Mouse (Mus musculus) hindbrain, embryonic 12.5 days (tissue): Measurements from ENCODE around the gene Tha1. TPM values are rescaled to one million over a fixed set of nuclear protein-coding genes. Genes with fewer than 3 reads are reported as not detected.

Source experiments
- ATAC-seq: fragments of 200-750 bp; cut with Nextera tagmentation; 2 replicates; pipeline ENCODE4 v1.8.0; 2017; ENCODE audit warnings: moderate TSS enrichment; ENCODE audit not compliant: low FRiP score
- H3K27ac ChIP-seq: fragments of 300-500 bp; sonication (generic); 2 replicates; pipeline ENCODE4 v1.5.1; 2016; ENCODE audit warnings: mild to moderate bottlenecking
- H3K27me3 ChIP-seq: fragments of 300-500 bp; sonication (generic); 2 replicates; pipeline ENCODE4 v1.6.1; 2016; ENCODE audit warnings: mild to moderate bottlenecking
- H3K36me3 ChIP-seq: fragments of 300-500 bp; sonication (generic); 2 replicates; pipeline ENCODE4 v1.6.1; 2016; ENCODE audit warnings: mild to moderate bottlenecking
- H3K4me1 ChIP-seq: fragments of 300-500 bp; sonication (generic); 2 replicates; pipeline ENCODE4 v1.6.1; 2016
- H3K4me2 ChIP-seq: fragments of 300-500 bp; sonication (generic); replicated peaks from 2 replicates; pipeline ENCODE4 v1.6.1; 2016; ENCODE audit warnings: mild to moderate bottlenecking
- H3K4me3 ChIP-seq: fragments of 300-500 bp; sonication (generic); 2 replicates; pipeline ENCODE4 v1.5.1; 2016; ENCODE audit warnings: mild to moderate bottlenecking
- H3K9ac ChIP-seq: fragments of 300-500 bp; sonication (generic); 2 replicates; pipeline ENCODE4 v1.6.1; 2016; ENCODE audit warnings: mild to moderate bottlenecking, moderate library complexity
- H3K9me3 ChIP-seq: fragments of 300-500 bp; sonication (generic); replicated peaks from 2 replicates; pipeline ENCODE4 v1.6.1; 2016; ENCODE audit warnings: mild to moderate bottlenecking
- WGBS: fragments of 180-500 bp; shearing (Covaris S2); methylation state at CpG from one replicate; pipeline ENCODE4 v1.1.7; 2016; 5-methylcytosine and 5-hydroxymethylcytosine counted together
- polyA plus RNA-seq: library from polyadenylated mRNA; unstranded; fragments of >200 nt; fragmentation: Nextera tagmentation; extraction: Ambion mirVana; gene quantifications from 2 replicates; pipeline ENCODE4 v1.2.1, GENCODE M21; 2016

Tha1 gene
- polyA plus RNA-seq, 1 experiment from 2014 or later: 3.1 TPM

DNA sequence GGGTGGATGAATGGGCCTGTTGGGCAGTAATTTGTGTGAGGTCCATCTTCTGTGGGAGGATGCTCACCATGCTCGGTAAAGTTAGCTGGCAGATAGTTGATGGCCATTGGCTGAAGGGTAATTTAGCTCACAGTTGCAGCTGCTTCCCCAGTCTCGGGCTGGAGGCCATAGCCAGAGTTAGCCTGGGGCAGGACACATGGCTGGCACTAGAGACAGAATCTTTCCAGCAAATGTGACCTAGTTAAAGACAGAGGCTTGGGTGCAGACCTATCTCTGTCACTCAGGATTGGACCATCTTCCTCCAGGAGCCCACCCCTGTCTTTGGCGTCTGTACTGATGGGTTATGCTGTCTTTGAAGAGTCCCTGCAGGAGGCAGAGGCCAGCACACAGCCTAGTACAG, 14.9 kb downstream of the Tha1 start:
- Histone ChIP-seq H3K4me1 (peaks cover 9% of the 10 kb centered on the region; the same call in 1 of the 2 replicates), H3K4me3 (no peak overlapping the region), H3K36me3 (peaks cover 33% of the 10 kb centered on the region), H3K4me2 (no peak overlapping the region), H3K27me3 (peaks cover 46% of the 10 kb centered on the region), H3K9me3 (no peaks in the 10 kb centered on the region), H3K27ac (no peak overlapping the region), H3K9ac (no peak overlapping the region)
- no peak for ATAC-seq
- 54% methylated on average over 3 of the region's 3 CpGs for WGBS

DNA sequence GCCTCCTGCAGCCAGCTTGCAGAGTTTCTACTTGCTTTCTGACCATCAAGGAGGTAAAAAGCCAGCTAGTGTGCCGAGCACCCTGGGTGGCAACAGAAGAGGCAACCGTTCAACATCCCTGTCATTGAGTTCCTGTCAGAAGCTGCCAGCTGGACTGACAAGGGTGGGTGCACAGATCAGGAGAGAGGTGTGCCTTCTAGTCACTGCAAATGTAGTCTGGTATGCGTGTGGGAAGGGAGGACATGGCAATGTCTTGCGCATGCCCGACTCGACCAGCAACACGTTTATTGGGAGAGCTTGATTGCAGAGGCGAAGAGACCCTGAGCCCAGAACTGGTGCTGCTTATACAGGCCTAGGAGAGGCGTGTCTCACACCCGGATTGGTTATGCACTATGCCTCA, 15.8 kb downstream of the Tha1 start:
- no peak for ATAC-seq
- WGBS: 96% methylated on average over 10 of the region's 10 CpGs
- Histone ChIP-seq H3K27me3 (peaks cover 39% of the 10 kb centered on the region), H3K9ac (no peak overlapping the region), H3K36me3 (peaks cover 41% of the 10 kb centered on the region), H3K4me2 (no peak overlapping the region), H3K27ac (no peak overlapping the region), H3K4me3 (no peak overlapping the region), H3K4me1 (peaks cover 9% of the 10 kb centered on the region; the same call in 1 of the 2 replicates), H3K9me3 (no peaks in the 10 kb centered on the region)

DNA sequence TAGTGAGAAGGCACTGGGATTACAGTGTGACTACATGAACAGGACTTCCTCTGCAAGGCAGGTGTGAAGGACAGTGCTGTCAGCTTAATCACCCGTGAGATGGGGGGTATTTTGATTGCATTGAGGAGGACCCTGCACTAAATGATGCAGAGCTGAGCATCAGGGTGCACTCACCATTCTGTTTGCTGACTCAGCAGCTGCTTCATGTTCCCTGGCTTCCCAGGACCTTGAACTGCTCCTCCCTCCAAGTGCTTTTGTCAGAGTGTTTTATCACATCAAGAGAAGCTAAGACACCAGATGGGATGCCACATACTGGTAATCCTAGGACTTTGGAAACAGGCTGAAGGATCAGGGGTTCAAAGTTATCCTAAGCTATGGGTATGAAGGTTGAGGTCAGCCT, 17.3 kb downstream of the Tha1 start:
- peaks cover 41% of the 10 kb centered on the region for H3K36me3 ChIP-seq
- ATAC-seq: no peak
- WGBS: 88% methylated on average over 1 of the region's 1 CpGs

DNA sequence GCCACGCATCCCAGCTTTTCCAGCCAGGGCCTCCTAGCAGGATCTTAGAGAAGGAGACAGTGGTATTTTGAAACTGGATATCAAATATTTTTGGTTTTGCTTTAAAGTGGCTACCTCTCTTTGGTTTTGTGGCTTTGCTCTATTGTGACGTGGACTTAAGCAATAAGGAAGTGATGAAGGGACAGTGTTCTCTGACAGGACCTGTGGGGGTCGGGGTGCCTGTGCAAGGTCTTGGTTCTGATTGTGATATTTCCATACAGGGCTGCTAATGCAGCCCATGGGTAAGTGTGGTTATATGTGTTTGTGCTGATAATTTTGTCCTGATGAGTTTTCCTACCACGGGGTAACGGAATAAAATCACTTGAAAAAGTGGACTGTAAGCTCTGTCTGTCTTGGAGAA, 17.9 kb downstream of the Tha1 start:
- Histone ChIP-seq H3K27ac (no peak overlapping the region), H3K36me3 (peaks cover 41% of the 10 kb centered on the region), H3K4me2 (no peak overlapping the region), H3K4me3 (no peak overlapping the region), H3K9me3 (no peaks in the 10 kb centered on the region), H3K27me3 (peaks cover 18% of the 10 kb centered on the region), H3K9ac (no peak overlapping the region), H3K4me1 (peaks cover 8% of the 10 kb centered on the region)
- 94% methylated on average over 5 of the region's 5 CpGs for WGBS
- ATAC-seq: no peak

More for the DNA sequence above, 17.3 kb downstream of the Tha1 start:
- H3K4me2 ChIP-seq: no peak overlapping the region
- H3K9me3 ChIP-seq: no peaks in the 10 kb centered on the region
- H3K27me3 ChIP-seq: peaks cover 24% of the 10 kb centered on the region
- H3K4me3 ChIP-seq: no peak overlapping the region
- H3K9ac ChIP-seq: no peak overlapping the region
- H3K4me1 ChIP-seq: peaks cover 9% of the 10 kb centered on the region; the same call in 1 of the 2 replicates
- H3K27ac ChIP-seq: no peak overlapping the region

DNA sequence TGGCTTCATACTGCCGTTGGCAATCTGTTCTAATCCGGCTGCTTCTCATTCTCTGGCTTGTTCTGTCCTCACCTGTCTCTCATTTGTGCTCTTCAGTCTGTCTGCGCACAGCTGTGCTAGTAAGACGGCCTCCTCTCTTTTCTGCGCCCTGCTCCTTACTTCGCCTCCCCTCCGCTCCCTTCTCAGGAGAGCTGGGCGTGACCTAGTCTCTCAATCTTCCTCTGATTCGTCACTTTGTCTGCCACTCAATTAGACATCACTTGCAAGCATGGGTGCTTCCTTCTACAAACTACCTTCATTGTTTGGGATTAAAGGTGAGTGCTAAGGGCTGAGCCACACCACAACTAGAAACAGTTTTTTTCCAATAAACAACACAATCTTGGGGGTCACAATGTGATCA, 19.0 kb downstream of the Tha1 start:
- Histone ChIP-seq H3K4me1 (peaks cover 13% of the 10 kb centered on the region), H3K9me3 (no peaks in the 10 kb centered on the region), H3K4me2 (no peak overlapping the region), H3K27ac (no peak overlapping the region), H3K36me3 (peaks cover 41% of the 10 kb centered on the region), H3K27me3 (peaks cover 7% of the 10 kb centered on the region), H3K9ac (no peak overlapping the region), H3K4me3 (no peak overlapping the region)
- 94% methylated on average over 9 of the region's 9 CpGs for WGBS
- ATAC-seq: no peak

DNA sequence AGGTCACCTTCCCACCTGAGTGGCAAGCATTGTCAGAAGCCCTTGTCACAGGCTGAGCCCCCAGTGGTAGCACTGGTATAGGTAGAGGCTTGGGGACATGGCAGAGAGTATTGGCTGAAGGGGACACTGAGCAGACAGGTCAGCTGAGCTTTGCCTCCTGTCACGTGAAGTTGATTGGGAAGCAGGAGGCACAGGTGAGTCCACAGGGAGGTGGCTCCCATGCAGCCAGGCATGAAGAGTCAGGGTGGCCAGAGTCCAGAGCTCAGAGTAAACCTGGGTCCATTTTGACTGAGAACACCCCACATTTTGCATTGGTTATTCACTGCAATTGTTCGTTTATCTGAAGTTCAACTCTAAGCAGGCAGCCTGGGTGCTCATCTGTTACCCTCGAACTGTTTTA, 20.4 kb downstream of the Tha1 start:
- no peaks in the 10 kb centered on the region for H3K27me3 ChIP-seq
- peaks cover 21% of the 10 kb centered on the region for H3K4me1 ChIP-seq
- no peak overlapping the region for H3K4me2 ChIP-seq
- peaks cover 41% of the 10 kb centered on the region for H3K36me3 ChIP-seq
- ATAC-seq: no peak
- H3K9ac ChIP-seq: no peak overlapping the region
- no peaks in the 10 kb centered on the region for H3K9me3 ChIP-seq
- WGBS: 97% methylated on average over 3 of the region's 3 CpGs
- no peak overlapping the region for H3K27ac ChIP-seq
- no peak overlapping the region for H3K4me3 ChIP-seq

DNA sequence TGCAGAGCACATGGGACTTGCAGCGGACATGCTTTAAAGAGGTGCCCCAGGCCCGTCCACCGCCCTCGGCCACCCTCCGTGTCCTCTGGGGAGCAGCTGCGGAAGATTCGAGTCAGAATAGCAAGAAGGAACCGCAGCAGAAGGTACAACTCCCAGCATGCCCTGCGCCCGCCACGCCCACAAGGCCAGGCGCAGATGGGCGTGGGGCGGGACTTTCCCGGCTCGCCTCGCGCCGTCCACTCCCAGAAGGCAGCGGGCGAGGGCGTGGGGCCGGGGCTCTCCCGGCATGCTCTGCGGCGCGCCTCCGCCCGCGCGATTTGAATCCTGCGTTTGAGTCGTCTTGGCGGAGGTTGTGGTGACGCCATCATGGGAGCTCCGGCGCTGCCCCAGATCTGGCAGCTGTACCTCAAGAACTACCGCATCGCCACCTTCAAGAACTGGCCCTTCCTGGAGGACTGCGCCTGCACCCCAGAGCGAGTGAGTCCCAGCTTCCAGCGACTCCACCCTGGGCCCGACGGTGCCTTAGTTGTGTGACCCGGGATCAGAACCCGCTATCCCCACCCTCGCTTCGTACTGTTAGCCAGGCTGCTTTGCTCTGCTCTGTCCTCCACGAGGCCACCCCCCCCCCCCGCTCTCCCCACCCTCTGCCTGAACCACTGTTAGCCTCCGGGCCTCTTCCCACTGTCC, 24.2 kb downstream of the Tha1 start, which contains the start of gene Birc5:
Birc5 (plus strand) TSS at position 267 of the 687 bp plus-strand sequence.
- Histone ChIP-seq H3K4me3 (peak within 1 kb of the TSS; percentile 61), H3K4me2 (peak within 1 kb of the TSS; percentile 83), H3K9me3 (no peaks in the 10 kb centered on the region), H3K27me3 (no peaks in the 10 kb centered on the region), H3K4me1 (peaks cover 26% of the 10 kb centered on the region), H3K9ac (peak within 1 kb of the TSS; percentile 88), H3K27ac (peak within 1 kb of the TSS; percentile 97), H3K36me3 (peaks cover 13% of the 10 kb centered on the region)
- peak; percentile 91 for ATAC-seq
- WGBS: under 1% methylated on average over 51 of the region's 51 CpGs

DNA sequence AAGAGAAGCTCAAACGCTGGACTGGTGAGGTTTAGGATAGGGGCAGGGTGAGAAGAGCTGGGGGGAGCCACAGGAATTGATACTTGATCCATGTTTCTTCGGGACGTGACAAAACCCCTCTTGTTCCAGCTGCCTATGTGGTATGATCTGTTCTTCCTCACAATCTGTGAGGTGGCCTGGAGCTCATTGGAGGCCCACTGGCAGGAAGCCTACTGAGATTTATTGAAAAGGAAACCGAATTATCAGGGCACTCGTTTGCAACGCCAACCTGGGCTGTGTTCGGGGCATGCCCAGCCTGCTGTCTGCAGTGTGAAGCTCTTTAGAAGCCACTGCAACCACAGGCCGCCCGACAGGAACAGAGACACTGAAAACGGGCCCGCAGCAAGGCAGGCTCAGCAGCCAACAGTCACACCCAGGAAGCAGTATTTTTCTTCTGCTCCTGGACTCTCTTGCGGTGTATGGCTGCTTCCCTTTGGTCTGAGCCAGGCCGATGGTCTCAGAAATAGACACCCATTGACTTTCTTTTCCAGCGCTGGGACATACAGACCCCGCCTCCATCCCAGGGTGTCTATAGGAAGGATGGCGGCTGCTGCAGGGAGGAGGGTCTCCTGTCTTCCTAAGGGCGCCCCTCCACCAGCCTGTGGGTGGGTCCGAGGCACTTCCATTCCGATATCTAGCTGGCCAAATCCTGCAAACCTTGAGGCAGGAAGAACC, 24.9 kb downstream of the Tha1 start:
- Histone ChIP-seq H3K4me2 (peak overlapping the region; percentile 83), H3K9me3 (no peaks in the 10 kb centered on the region), H3K9ac (peak overlapping the region; percentile 88), H3K27me3 (no peaks in the 10 kb centered on the region), H3K36me3 (peaks cover 8% of the 10 kb centered on the region), H3K27ac (peak overlapping the region; percentile 97), H3K4me1 (peaks cover 26% of the 10 kb centered on the region), H3K4me3 (peak overlapping the region; percentile 61)
- peak; percentile 90 for ATAC-seq
- WGBS: 12% methylated on average over 19 of the region's 19 CpGs

DNA sequence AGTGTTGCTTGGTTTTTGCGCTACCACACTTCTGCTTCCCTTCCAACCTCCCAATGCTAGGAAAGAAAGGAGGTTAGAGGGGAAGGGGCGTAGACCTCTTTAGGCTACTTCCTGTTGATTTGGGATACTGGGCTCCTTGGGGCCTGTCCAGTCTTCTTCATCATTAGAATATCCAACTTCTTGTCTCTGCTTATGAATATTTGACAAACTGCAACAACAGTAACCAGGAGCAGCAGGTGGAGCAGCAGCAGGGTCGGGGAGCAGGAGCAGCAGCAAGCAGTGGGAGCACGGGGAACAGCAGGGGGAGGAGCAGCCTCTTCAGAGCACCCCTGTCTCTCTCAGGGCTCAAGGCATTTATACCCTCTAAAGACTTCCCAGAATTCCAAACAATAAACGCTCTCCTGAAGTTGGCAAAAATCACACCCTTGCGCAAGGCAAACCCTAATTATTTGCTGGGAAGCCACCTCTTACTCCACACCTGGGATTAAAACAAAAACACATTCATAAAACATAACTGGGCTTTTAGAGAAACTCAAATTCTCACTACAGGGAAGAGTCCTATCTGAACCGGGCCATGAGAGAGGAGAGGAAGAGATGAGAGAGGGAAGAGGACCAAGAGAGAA, 25.6 kb downstream of the Tha1 start:
- 0 out of 2 replicates have a peak overlapping the region, but pooled peaks have one; percentile 61 for H3K4me3 ChIP-seq
- H3K27ac ChIP-seq: peak overlapping the region; percentile 97
- no peak for ATAC-seq
- WGBS: 83% methylated on average over 7 of the region's 7 CpGs
- H3K4me2 ChIP-seq: peak overlapping the region; percentile 83
- H3K9ac ChIP-seq: 0 out of 2 replicates have a peak overlapping the region, but pooled peaks have one; percentile 88
- peaks cover 26% of the 10 kb centered on the region for H3K4me1 ChIP-seq
- no peaks in the 10 kb centered on the region for H3K27me3 ChIP-seq
- no peaks in the 10 kb centered on the region for H3K9me3 ChIP-seq
- H3K36me3 ChIP-seq: peaks cover 1% of the 10 kb centered on the region

DNA sequence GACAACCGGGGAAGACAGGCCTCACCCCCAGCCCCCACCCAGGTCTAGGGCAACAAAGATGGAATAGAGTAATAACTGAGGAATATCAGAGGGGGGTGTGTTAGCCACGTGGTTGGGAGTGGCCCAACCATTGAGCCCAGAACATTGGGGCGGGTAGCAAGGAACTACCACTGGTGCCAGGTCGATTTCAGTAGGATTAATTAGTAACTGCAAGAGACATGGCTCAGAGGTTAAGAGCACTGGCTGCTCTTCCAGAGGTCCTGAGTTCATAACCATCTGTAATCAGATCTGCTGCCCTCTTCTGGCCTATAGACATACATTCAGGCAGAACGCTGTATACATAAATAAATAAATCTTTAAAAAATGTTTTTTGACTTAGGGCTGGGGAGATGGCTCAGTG, 26.6 kb downstream of the Tha1 start:
- ATAC-seq: no peak
- H3K9ac ChIP-seq: no peak overlapping the region
- 59% methylated on average over 5 of the region's 5 CpGs for WGBS

DNA sequence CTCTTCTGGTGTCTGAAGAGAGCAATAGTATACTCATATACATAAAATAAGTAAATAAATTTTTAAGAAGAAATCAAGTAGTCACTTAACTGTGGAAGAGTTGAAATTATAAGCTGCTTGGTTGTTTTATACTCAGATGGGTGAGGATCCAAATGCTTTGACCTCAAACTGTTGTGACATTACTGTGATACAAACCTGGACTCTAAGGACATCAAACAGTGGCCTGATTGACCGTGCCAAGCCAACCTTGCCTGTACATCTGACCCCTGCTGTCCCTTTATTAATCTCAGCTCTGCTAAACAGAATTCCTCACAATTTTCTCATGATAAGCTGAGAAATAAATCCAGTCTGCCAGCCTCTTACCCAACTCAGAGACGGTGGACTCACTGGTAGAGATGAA, 27.6 kb downstream of the Tha1 start:
- Histone ChIP-seq H3K36me3 (no peaks in the 10 kb centered on the region), H3K4me3 (no peak overlapping the region), H3K9me3 (no peaks in the 10 kb centered on the region), H3K4me1 (peaks cover 26% of the 10 kb centered on the region), H3K4me2 (no peak overlapping the region), H3K9ac (no peak overlapping the region), H3K27me3 (no peaks in the 10 kb centered on the region; the same call in 1 of the 2 replicates), H3K27ac (no peak overlapping the region)
- no peak for ATAC-seq
- 85% methylated on average over 2 of the region's 2 CpGs for WGBS

More for the DNA sequence above, 26.6 kb downstream of the Tha1 start:
- H3K9me3 ChIP-seq: no peaks in the 10 kb centered on the region
- H3K27ac ChIP-seq: no peak overlapping the region
- no peak overlapping the region for H3K4me2 ChIP-seq
- H3K36me3 ChIP-seq: no peaks in the 10 kb centered on the region
- H3K4me3 ChIP-seq: no peak overlapping the region
- H3K4me1 ChIP-seq: peaks cover 26% of the 10 kb centered on the region
- no peaks in the 10 kb centered on the region for H3K27me3 ChIP-seq

DNA sequence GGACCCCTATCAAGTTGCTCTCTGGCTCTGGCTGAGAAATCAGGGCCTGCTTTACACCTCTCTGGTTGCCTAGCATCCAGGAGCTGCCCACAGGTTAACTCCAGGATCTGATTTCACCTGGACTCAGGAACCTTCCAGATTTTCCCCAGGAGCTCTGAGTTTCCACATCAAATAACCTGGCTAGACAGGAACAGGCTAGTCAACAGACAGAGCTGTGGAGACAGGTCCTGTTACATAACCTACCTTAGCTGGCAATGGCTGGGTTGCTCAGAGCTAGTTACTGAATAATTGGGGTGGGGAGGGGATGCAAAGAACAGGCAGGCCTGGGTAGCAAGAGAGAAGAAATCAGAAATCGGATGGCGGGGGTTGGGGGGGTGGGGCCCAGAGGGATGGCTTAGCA, 28.3 kb downstream of the Tha1 start:
- 88% methylated on average over 2 of the region's 2 CpGs for WGBS
- Histone ChIP-seq H3K4me1 (peaks cover 20% of the 10 kb centered on the region), H3K36me3 (no peaks in the 10 kb centered on the region), H3K27ac (no peak overlapping the region), H3K9ac (no peak overlapping the region), H3K9me3 (no peaks in the 10 kb centered on the region), H3K4me2 (no peak overlapping the region), H3K4me3 (no peak overlapping the region), H3K27me3 (no peaks in the 10 kb centered on the region; the same call in 1 of the 2 replicates)
- ATAC-seq: no peak
